Mouse (Mus musculus) lung, adult 2 months (tissue): ENCODE results near the gene Ccdc69.

Experiments used
- CTCF ChIP-seq: fragments of 200-500 bp; IDR thresholded peaks from 2 replicates; pipeline ENCODE4 v1.5.1; 2011; ENCODE audit warnings: mild to moderate bottlenecking, low read length, control low read depth; ENCODE audit not compliant: insufficient read depth
- POLR2A ChIP-seq: fragments of 200-500 bp; IDR thresholded peaks from 2 replicates; pipeline ENCODE4 v1.6.1; 2011; ENCODE audit warnings: low read depth, mild to moderate bottlenecking, control low read depth, low read length, borderline replicate concordance; ENCODE audit errors: extremely low read depth

- TF ChIP-seq CTCF (no peak), POLR2A (no peak)
These were observed 12.0 kb upstream of the Ccdc69 start for GRCm38 (mm10) chr11:55089892-55090291.
